Mouse (Mus musculus) retina, postnatal 1 day (tissue): ENCODE measurements around the gene Majin.
A peak's percentile ranks its signal among the peaks of the same experiment; 100 is the strongest.

ENCODE experiments used
- DNase-seq: peaks from one replicate; pipeline ENCODE4 v3.0.0-alpha.2; 2012

The Majin gene

DNA sequence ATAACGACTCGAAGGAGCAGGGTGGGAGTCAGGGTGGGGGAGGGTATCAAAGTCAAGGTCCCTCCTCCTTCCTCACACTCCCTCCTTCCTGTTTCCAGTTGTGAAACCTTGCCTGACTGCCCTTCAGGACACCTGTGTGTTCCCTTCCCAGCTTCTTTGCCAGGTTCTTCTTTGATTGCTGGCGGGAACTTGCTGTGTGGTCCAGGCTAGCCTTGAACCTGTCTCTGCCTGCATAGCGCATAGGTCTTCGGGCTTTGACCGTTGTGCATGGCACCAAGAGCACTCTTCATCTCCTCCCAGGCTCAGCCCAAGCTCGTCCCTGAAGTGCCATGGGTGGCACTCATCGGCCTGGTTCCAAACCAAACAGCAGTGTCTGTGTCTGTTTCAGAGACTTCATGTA is 80.8 kb downstream of the Majin start:
- no peak for DNase-seq

GRCm38 (mm10) chr19:6265727-6266182 is 81.6 kb downstream of the Majin start:
- DNase-seq = no peak

GRCm38 (mm10) chr19:6267306-6268169 is 83.3 kb downstream of the Majin start:
- no peak for DNase-seq

DNA sequence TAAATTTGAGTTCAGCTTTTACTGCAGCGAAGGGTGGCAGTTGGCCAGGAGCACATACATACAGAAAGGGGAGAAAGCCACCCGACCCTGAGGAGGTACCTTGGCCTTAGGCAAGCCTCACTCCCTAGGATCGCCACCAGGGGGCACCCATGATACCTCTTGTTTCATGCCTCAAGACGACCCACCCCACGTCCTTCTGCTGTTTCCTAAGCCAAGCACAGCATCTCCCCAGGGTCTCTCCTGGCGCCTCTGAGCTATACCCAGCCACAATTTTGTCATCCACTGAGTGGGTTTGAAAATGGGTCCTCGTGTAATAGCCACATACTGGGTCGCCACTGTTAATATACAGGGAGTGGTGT is 84.0 kb downstream of the Majin start:
- DNase-seq = peak; percentile 91

DNA sequence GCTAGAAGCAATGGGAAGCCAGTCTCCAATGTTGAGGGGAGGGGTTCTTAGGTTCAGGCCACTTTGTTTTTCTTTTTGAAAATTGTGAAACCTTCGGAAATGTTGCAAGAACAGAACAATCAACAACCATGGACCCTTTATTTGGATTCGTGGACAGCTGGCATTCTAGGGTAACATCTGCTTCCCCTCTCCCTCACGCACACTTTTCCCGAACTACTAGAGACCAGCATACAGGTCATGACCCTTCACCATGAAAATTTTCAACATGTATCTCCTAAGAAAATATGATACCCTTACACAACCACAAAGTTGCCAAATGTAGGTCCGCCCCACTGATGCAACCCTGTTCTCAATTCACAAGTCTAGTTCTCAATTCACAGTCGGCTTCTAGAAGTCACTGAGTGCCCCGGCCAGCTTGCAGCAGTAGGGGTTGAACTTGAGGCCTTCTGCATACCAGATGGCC is 84.5 kb downstream of the Majin start:
- DNase-seq = no peak

DNA sequence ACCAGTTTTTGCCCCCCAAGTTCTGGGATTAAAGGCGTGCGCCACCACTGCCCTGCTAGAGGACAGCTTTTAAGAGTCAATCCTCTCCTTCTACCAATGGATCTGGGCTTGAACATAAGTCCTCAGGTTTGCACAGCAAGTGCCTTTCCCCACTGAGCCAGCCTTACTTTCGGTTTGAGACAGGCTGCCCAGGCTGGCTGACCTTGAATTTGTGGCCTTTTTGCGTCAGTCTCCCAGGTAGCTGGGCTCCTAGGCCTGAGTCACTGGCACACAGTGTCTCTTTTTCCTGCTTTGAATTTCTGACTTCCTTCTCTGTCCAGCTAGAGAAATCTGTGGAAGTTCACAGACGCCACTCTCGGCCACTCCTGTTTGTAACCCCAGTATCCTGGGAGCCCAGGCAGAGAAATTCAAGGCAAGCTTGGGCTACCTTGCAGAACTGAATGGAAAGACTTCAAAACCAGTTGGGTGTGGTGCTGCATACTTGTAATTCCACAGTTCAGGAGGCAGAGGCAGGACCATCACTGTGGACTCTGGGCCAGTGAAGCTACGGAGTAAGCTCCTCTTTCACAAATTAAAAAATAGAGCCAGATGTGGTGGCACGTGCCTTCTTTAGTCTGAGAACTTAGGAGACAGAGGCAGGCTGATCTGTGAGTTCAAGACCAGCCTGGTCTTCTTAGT is 85.7 kb downstream of the Majin start:
- no peak for DNase-seq

- no peak for DNase-seq
Measured at GRCm38 (mm10) chr19:6270661-6271060, 86.5 kb downstream of the Majin start.

DNA sequence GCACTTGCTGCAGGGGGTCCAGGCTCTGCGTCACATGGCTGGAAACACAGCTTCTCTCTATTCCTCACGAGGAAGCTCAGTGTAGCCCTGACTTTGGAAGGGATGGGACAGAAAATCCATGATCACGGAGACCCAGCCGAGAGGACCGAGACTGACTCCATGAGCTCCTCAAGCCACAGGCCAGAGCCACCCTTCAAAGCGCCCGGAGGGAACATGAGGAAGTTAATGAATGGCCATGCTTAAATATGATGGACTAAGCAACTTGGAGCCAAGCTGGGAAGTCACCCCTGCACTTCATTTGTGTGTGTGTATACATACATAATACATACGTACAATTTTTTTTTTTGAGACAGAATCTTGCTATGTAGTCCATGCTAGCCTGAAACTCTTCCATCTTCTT is 87.0 kb downstream of the Majin start:
- DNase-seq = no peak

GRCm38 (mm10) chr19:6272053-6272452 is 87.9 kb downstream of the Majin start:
- no peak for DNase-seq

GRCm38 (mm10) chr19:6272738-6273137 is 88.5 kb downstream of the Majin start:
- DNase-seq = no peak

GRCm38 (mm10) chr19:6273592-6273991 is 89.4 kb downstream of the Majin start:
- DNase-seq = no peak
